Mouse (Mus musculus): ENCODE measurements around the gene Umad1. TPM values are rescaled to one million over a fixed set of nuclear protein-coding genes. Genes with fewer than 3 reads are reported as not detected.

Gene Umad1
- total RNA-seq, 1 experiment from 2014 or later: 19.1 TPM

GRCm38 (mm10) chr6:8370624-8371023 lies 111.5 kb downstream of the Umad1 start:
- DNase-seq: no peak

- DNase-seq: no peak
These were observed 114.0 kb downstream of the Umad1 start for GRCm38 (mm10) chr6:8373051-8373450.

GRCm38 (mm10) chr6:8373851-8374250 lies 114.8 kb downstream of the Umad1 start:
- peak; percentile 15 for DNase-seq

DNA sequence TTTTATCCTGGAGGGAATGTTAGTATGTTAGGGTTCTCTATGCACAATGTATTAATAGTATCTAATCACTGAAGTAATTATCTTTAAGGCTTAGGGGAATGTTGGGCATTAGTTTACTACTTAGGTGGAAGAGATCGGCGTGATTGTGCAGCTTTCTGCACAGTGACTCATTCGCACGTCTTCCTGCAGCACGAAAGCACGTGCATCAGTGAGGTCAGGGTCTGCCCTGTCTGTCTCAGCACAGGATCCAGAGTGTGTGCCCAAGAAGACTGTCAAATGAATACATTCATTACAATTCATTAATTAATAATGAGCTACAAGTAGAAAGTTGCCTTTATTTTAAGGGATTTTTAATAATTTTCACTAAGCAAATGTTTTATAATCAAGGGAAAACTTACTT lies 115.2 kb downstream of the Umad1 start:
- DNase-seq: no peak

DNA sequence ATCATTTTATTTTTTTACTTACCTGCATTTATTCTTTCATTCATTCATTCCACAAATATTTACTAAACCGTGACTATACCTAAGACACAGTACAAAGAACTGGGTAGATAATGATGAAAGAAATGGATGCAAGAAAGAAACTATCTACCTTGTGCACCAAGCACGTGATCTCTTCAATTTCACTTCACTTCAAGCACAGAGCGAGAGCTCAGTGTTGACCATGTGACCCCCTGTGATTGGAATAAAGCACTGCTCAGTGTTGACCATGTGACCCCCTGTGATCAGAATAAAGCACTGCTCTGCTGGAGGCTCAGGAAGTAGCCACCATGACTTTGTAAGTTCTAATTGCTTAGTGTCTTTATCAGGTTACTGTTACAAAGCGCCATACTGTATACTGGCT lies 115.6 kb downstream of the Umad1 start:
- DNase-seq: no peak

DNA sequence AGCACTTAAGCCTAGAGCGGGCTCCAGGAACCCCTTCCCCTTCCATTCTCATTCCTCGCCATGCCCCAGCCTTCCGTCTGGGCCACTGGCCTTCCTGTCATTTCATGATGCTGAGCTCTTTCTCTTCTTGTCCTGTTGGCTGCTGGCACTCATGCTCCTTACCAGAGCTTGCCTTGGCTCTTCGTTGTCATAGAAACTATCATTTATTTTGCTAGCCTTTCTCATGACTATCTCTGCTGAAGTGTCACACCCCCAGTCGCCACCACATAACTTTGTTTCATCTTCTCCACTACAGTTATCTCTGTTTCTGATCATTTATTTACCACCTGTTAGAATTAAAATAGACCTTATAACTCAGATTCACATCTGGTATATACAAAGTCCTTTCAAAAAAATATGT lies 117.3 kb downstream of the Umad1 start:
- DNase-seq: no peak

GRCm38 (mm10) chr6:8377667-8378066 lies 118.6 kb downstream of the Umad1 start:
- DNase-seq: no peak

DNA sequence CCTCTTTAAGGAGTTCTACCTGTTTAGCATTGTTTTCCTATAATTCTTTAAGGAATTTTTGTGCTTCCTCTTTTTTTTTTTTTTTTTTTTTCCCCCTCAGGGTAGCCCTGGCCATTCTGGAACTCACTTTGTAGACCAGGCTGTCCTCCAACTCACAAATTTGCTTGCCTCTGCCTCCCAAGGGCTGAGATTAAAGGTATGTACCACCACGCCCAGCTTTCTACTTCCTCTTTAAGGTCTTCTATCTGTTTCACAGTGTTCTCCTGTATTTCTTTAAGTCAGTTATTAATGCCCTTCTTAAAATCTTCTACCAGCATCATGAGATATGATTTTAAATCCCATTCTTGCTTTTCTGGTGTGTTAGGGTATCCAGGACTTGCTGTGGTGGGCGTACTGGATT lies 130.2 kb downstream of the Umad1 start:
- DNase-seq: no peak

- no peak for DNase-seq
These were observed 131.2 kb downstream of the Umad1 start for GRCm38 (mm10) chr6:8390296-8390695.

GRCm38 (mm10) chr6:8390935-8391334 lies 131.8 kb downstream of the Umad1 start:
- DNase-seq: no peak

- DNase-seq: no peak
These were observed 133.9 kb downstream of the Umad1 start for GRCm38 (mm10) chr6:8393029-8393428.

DNA sequence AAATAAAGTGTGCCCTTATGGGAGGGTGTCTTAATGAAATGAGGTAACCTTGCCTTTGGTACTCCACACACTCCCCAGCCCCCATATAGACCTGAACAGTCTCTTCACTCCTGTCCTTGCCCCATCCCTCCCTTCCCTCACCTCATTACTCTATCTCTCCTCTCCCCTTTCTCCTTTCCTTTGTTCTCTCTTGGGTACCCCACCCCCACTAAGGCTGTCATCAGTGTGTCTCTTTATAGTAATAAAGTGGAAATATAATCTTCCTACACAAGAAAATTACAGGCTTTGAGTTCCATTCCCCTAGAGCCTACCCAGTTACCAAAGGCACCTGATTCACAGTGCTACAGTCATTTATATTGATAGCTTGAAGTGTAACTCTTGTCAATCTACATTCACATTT lies 135.0 kb downstream of the Umad1 start:
- DNase-seq: no peak

GRCm38 (mm10) chr6:8395061-8395460 lies 136.0 kb downstream of the Umad1 start:
- no peak for DNase-seq

DNA sequence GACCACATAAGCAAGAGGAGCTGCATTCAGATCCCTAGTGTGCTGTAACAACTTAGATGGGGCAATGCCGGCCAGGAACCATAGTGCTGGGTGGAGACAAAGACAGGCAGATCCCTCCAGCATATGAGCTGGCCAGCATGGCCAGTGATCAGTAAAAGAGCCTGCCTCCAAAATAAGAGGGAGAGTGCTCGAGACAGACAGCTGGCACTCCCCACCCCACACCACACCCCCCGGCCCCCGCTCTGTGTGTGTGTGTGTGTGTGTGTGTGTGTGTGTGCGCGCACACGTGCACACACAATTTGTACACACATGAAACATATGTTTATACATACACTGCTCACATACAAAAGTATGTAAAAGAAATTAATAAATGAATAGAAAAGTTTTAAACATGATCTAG lies 138.2 kb downstream of the Umad1 start:
- DNase-seq: no peak

- no peak for DNase-seq
These were observed 140.6 kb downstream of the Umad1 start for GRCm38 (mm10) chr6:8399710-8400109.

DNA sequence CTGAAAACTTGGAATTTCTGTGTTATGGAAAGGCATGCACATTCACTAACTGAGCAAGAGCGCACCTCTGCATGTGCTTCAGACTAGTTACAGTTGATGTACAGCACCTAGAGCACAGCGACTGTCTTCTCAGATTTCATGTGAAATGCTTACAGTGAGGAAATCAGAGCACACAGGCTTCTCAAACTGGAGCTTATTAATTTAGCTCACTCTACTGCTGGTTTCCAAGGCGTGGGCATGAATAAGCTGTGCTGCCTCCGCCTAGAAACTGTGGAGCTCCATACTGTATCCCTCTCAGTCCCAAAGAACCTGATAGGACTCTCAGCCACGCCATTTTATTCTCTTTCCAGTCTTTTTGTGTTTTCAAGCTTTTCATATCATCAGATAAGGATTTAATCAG lies 144.0 kb downstream of the Umad1 start:
- no peak for DNase-seq

- no peak for DNase-seq
These were observed 146.8 kb downstream of the Umad1 start for GRCm38 (mm10) chr6:8405844-8406243.

DNA sequence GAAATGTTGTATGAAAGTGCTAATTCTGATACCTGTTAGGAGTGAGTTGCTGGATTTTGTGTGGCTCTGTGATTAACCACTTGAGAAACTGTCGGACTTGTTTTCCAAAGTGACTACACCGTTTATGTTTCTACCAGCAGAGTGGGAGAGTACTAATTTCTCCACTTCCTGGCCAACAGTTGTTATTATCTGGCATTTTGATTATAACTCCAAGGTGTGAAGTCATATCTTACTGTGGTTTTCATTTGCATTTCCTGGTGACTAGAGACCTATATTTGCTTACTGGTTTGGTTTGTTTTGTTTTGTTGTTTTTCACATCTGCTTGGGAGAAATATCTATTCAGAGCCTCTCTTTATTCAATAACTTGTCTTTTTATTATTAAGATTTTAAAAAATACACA lies 149.2 kb downstream of the Umad1 start:
- DNase-seq: no peak

GRCm38 (mm10) chr6:8409865-8410264 lies 150.8 kb downstream of the Umad1 start:
- DNase-seq: no peak

GRCm38 (mm10) chr6:8412845-8413598 lies 153.9 kb downstream of the Umad1 start:
- DNase-seq: no peak

- DNase-seq: no peak
These were observed 154.9 kb downstream of the Umad1 start for GRCm38 (mm10) chr6:8414020-8414419.

GRCm38 (mm10) chr6:8415823-8416222 lies 156.7 kb downstream of the Umad1 start:
- DNase-seq: no peak

GRCm38 (mm10) chr6:8416802-8417569 lies 157.9 kb downstream of the Umad1 start:
- DNase-seq: no peak
